ENCODE assay signal across 23 mouse cellular contexts in genomic region chr14:78356764-78357163, GRCm38 (mm10). TPM values are rescaled to one million over a fixed set of nuclear protein-coding genes. Genes with fewer than 3 reads are reported as not detected.
DNase-seq lines count a peak whose midpoint lies in the region; ATAC-seq lines count a peak whose summit lies in the region.
"Had no signal": no experiment of that assay in that cellular context is flagged by ENCODE, and none has a peak within 500 bp of the region (broad histone marks: within the 10 kb centered on the region; RNA-seq: fewer than 3 reads in every experiment).

No protein-coding gene starts in this region.

- no peak overlapping the region for H3K4me3 ChIP-seq in intestine, embryonic 15.5 days (replicated peaks)
- H3K4me3 ChIP-seq: gastrocnemius, adult 2 months; heart, embryonic 13.5 days; left cerebral cortex, adult 2 months; limb, embryonic 10.5 days; midbrain, embryonic 10.5 days; neural tube, embryonic 12.5 days had no signal

- no peak overlapping the region for H3K9ac ChIP-seq in intestine, embryonic 15.5 days
- H3K9ac ChIP-seq: heart, embryonic 13.5 days; neural tube, embryonic 12.5 days had no signal

- H3K27ac ChIP-seq in intestine, embryonic 15.5 days, result no peak overlapping the region
- H3K27ac ChIP-seq: gastrocnemius, adult 2 months; heart, embryonic 13.5 days; left cerebral cortex, adult 2 months; limb, embryonic 10.5 days; midbrain, embryonic 10.5 days; neural tube, embryonic 12.5 days had no signal

- no peaks in the 10 kb centered on the region for H3K27me3 ChIP-seq in intestine, embryonic 15.5 days (replicated peaks)
- H3K27me3 ChIP-seq: heart, embryonic 13.5 days; neural tube, embryonic 12.5 days had no signal

- no peak overlapping the region for H3K4me2 ChIP-seq in intestine, embryonic 15.5 days (replicated peaks)
- H3K4me2 ChIP-seq: heart, embryonic 13.5 days; neural tube, embryonic 12.5 days had no signal

- no peaks in the 10 kb centered on the region for H3K36me3 ChIP-seq in intestine, embryonic 15.5 days
- H3K36me3 ChIP-seq: heart, embryonic 13.5 days; limb, embryonic 10.5 days; midbrain, embryonic 10.5 days; neural tube, embryonic 12.5 days had no signal

- H3K4me1 ChIP-seq in intestine, embryonic 15.5 days (replicated peaks), result no peaks in the 10 kb centered on the region
- H3K4me1 ChIP-seq: heart, embryonic 13.5 days; limb, embryonic 10.5 days; midbrain, embryonic 10.5 days; neural tube, embryonic 12.5 days had no signal

- DNase-seq in CD4-positive helper T cell, adult 2 months (ENCODE audit: low read depth, low spot score), result peak; percentile 83
- peak; percentile 8 to 14 for DNase-seq in CD8-positive naive resting alpha-beta T cell, adult 2 months (ENCODE audit: low read depth in 2 of 2, low spot score in 2 of 2)
- peak; percentile 84 for DNase-seq in thymus, postnatal 0 days (ENCODE audit: low spot score)
- no peak for DNase-seq in adrenal gland, adult 8-10 months
- DNase-seq in gastrocnemius, postnatal 4 days (ENCODE audit: low spot score in 2 of 2), result no peak
- DNase-seq in ovary, postnatal 36 days (ENCODE audit: low spot score), result no peak
- DNase-seq: adrenal gland, adult 2 months; cerebellum, adult 9-11 months; gastrocnemius, adult 2 months; heart, adult 11 months; kidney, adult 9 months; kidney, postnatal 36 days; lung, adult 18-20 months; lung, postnatal 14 days had no signal

- peak; percentile 60 to 78 for ATAC-seq in hematopoietic stem cell, adult 5-6 weeks (replicated peaks in 1 of 2; ENCODE audit: insufficient read depth in 1 of 2, low FRiP score in 2 of 2, low TSS enrichment in 1 of 2, low read depth in 1 of 2, poor library complexity in 2 of 2, severe bottlenecking in 2 of 2)
- no peak for ATAC-seq in intestine, embryonic 15.5 days
- ATAC-seq: forebrain, embryonic 16.5 days had no signal

- 71% methylated on average over 8 of the region's 8 CpGs for WGBS in intestine, embryonic 15.5 days

- no peaks in the 10 kb centered on the region for H3K9me3 ChIP-seq in intestine, embryonic 15.5 days
- H3K9me3 ChIP-seq: heart, embryonic 13.5 days; limb, embryonic 10.5 days; midbrain, embryonic 10.5 days; neural tube, embryonic 12.5 days had no signal

RNA-seq across cellular contexts. Expression of gene Tnfsf11, which starts 48.9 kb away (rescaled TPM):
- 2.3 and 3.8 TPM in 2 replicates for total RNA-seq in hematopoietic stem cell, adult 5-6 weeks (2017)
- polyA plus RNA-seq in thymus, postnatal 0 days (2015; fragmentation: Nextera tagmentation; extraction: Ambion mirVana), result 7.0 and 8.0 TPM in 2 replicates
- not detected for total RNA-seq in adrenal gland, adult 8-10 months (2022)
- total RNA-seq in gastrocnemius, postnatal 4 days (2021), result not detected
- polyA plus RNA-seq in intestine, embryonic 15.5 days (2015; fragmentation: Nextera tagmentation; extraction: Ambion mirVana), result 0.26 and 0.30 TPM in 2 replicates
- total RNA-seq: adrenal gland, adult 2 months; gastrocnemius, adult 2 months; left cerebral cortex, adult 2 months had no signal
- polyA plus RNA-seq: adrenal gland, adult 2 months; liver, adult 2 months; midbrain, embryonic 10.5 days; neural tube, embryonic 12.5 days had no signal

Comparison
In these comparisons a context has a peak if more than half of its experiments do, and no peak if none do; other contexts are left out.
1. DNase-seq: peak in CD4-positive helper T cell, adult 2 months (single experiment), CD8-positive naive resting alpha-beta T cell, adult 2 months (2 of 2) and thymus, postnatal 0 days (single experiment); none in adrenal gland, adult 8-10 months (single experiment), gastrocnemius, postnatal 4 days (0 of 2) and ovary, postnatal 36 days (single experiment).